Mouse (Mus musculus): Measurements from ENCODE around the gene Rps6ka4.

DNA sequence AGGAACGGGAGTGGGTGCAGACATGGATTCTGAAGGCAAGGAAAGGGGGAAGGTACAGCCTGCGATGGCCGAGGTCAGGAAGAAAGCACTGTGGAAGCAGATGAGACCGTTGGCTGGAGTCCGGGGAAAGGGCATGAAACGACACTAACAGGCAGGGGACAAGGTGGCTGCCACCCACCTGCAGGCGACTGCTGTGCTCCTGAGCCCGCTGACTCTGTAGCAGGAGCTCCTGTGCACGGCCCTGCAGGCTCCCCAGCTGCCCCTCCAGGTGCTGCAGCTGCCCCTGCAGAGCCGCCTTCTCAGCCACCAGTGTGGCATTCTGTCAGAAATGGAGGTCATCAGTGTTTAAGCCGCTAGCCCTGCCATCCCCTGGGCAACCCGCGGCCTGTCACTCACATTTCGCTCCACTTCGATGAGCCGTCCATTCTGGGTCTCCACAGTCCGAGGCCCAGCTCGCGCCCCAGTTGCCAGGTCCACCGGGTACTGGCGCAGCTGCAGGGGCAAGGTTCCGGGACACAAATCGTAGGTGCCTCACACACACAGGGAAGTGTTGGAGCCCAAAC lies 9.2 kb upstream of the Rps6ka4 start:
- TF ChIP-seq CTCF (IDR thresholded peaks at IDR 0.05), result no peak
- no peak for TF ChIP-seq POLR2A (IDR thresholded peaks at IDR 0.05; ENCODE audit: insufficient read depth, low read depth, low read length)
